Mouse (Mus musculus) ovary, postnatal 10 days (tissue): ENCODE results near the gene Mrgprb1.
"Not testable (repeated sequence)": the region's sequence is repeated elsewhere in the genome, so short reads cannot be mapped to it uniquely, and the experiment has no call there.

Experiments used
- DNase-seq: peaks from one replicate; pipeline ENCODE4 v3.0.0; 2022; ENCODE audit warnings: low spot score

Gene Mrgprb1

DNA sequence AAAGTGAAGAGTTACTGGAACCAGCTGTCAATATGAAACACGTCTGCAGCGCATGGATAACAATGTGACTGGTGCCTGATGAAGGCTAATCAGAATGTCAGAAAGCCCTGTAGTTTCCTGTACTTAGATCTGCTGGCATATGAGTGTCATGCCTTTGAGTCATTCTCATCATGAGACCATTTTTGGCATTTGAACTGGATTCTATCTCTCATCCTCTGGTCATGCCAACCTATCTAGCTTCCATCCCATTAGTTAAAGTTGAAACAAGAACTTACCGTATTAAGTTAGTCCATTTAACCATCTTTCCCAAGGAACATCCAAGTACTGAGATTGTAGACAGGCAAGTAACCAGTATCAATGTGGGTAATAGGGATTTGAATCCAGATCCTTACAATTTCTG, at the start of gene Mrgprb1:
TSS of gene Mrgprb1 (minus strand) at position 101 of the 400 bp plus-strand sequence.
- DNase-seq: no peak

DNA sequence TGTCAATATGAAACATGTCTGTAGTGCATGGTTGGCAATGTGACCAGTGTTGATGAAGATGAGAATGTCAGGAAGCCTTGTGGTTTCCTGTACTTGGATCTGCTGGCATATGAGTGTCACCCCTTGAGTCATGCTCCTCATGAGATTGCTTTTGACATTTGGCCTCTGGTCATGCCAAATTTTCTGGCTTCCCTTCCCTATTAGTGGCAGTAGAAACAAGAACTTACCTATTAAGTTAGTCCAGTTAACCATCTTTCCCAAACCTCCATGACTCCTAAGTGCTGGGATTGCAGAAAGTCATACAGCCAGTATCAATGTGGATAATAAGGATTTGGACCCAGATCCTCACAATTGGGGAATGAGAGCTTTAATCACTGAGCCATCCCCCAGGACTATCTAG, 43.1 kb upstream of the Mrgprb1 start, which contains the start of gene Mrgprx2:
TSS of gene Mrgprx2 (minus strand) at position 101 of the 400 bp plus-strand sequence.
- no peak for DNase-seq

DNA sequence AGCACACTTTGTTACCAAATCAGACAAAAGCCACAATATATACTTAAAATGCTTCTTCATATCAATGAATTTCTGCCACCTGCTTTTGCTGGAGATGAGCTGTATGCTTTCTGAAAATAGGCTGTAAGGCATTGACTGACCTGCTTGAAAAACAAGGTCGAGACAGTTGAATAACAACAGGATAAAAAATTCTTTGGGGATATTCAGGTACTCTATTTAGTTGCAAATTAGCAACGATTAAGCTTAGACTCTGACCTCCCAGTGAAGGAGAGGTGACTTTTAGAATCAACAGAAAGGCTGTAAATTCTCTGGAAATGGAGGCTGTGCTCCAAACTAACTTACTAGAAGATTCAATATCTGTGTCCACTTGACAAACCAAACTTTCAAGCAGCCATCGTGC, 19.6 kb downstream of the Mrgprb1 start:
- DNase-seq: no peak

DNA sequence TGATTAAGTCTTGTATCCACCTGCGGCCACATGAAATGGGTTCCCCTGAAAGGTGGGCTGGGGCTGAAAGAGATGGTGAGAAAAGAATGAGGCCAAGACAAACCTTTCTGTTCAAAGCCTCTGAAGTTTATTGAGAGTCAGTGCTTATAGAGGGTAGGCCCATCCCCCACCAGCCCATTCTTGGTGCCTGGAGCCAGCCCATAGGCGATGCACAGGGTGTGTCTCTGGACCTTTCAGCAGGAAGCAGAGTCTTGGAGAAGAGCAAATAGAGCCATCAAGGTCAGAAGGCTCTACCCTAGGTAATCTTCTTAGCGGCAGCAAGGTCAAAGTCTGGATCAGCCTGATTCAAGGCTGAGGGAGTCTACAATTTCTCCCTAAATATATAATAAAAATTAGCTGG, 20.2 kb downstream of the Mrgprb1 start:
- not testable (repeated sequence) for DNase-seq
